Mouse (Mus musculus): ENCODE data around the gene Pih1d1.
"Not testable (repeated sequence)": the region's sequence is repeated elsewhere in the genome, so short reads cannot be mapped to it uniquely, and the experiment has no call there.

The Pih1d1 gene

GRCm38 (mm10) chr7:45154096-45154992 lies at the start of gene Pih1d1, which contains the start of gene Aldh16a1:
Pih1d1 (plus strand) TSS chr7:45154303.
Aldh16a1 (minus strand) TSS chr7:45154584.
- DNase-seq (ENCODE audit: low read depth, low spot score), result peak; percentile 86

- no peak for DNase-seq (ENCODE audit: low read depth, low spot score)
Observed at GRCm38 (mm10) chr7:45104941-45105340, 49.2 kb upstream of the Pih1d1 start.

GRCm38 (mm10) chr7:45105491-45105890 lies 48.6 kb upstream of the Pih1d1 start:
- no peak for DNase-seq (ENCODE audit: low read depth, low spot score)

GRCm38 (mm10) chr7:45106441-45106840 lies 47.7 kb upstream of the Pih1d1 start:
- DNase-seq (ENCODE audit: low read depth, low spot score), result no peak

- no peak for DNase-seq (ENCODE audit: low read depth, low spot score)
Observed at GRCm38 (mm10) chr7:45107052-45107645, 47.0 kb upstream of the Pih1d1 start.

GRCm38 (mm10) chr7:45110089-45110488 lies 44.0 kb upstream of the Pih1d1 start:
- DNase-seq (ENCODE audit: low read depth, low spot score), result not testable (repeated sequence)

GRCm38 (mm10) chr7:45111940-45112339 lies 42.2 kb upstream of the Pih1d1 start:
- no peak for DNase-seq (ENCODE audit: low read depth, low spot score)

GRCm38 (mm10) chr7:45112529-45112928 lies 41.6 kb upstream of the Pih1d1 start:
- no peak for DNase-seq (ENCODE audit: low read depth, low spot score)

GRCm38 (mm10) chr7:45113476-45113875 lies 40.6 kb upstream of the Pih1d1 start:
- no peak for DNase-seq (ENCODE audit: low read depth, low spot score)

- no peak for DNase-seq (ENCODE audit: low read depth, low spot score)
Observed at GRCm38 (mm10) chr7:45117566-45117965, 36.5 kb upstream of the Pih1d1 start.

GRCm38 (mm10) chr7:45118336-45118735 lies 35.8 kb upstream of the Pih1d1 start:
- no peak for DNase-seq (ENCODE audit: low read depth, low spot score)

GRCm38 (mm10) chr7:45119780-45120709 lies 34.1 kb upstream of the Pih1d1 start:
- DNase-seq (ENCODE audit: low read depth, low spot score), result no peak

- no peak for DNase-seq (ENCODE audit: low read depth, low spot score)
Observed at GRCm38 (mm10) chr7:45121404-45121803, 32.7 kb upstream of the Pih1d1 start.

GRCm38 (mm10) chr7:45121966-45122365 lies 32.1 kb upstream of the Pih1d1 start:
- DNase-seq (ENCODE audit: low read depth, low spot score), result no peak

GRCm38 (mm10) chr7:45122561-45123185 lies 31.4 kb upstream of the Pih1d1 start:
- no peak for DNase-seq (ENCODE audit: low read depth, low spot score)

GRCm38 (mm10) chr7:45123186-45123570 lies 30.9 kb upstream of the Pih1d1 start:
- DNase-seq (ENCODE audit: low read depth, low spot score), result no peak

GRCm38 (mm10) chr7:45124224-45125143 lies 29.6 kb upstream of the Pih1d1 start, which contains the start of gene Rps11:
Rps11 (minus strand) TSS chr7:45124439.
- DNase-seq (ENCODE audit: low read depth, low spot score), result peak; percentile 95

- no peak for DNase-seq (ENCODE audit: low read depth, low spot score)
Observed at GRCm38 (mm10) chr7:45125144-45125600, 28.9 kb upstream of the Pih1d1 start.

GRCm38 (mm10) chr7:45125649-45126048 lies 28.5 kb upstream of the Pih1d1 start:
- DNase-seq (ENCODE audit: low read depth, low spot score), result not testable (repeated sequence)

Data from WW6 (cell line).